Mouse (Mus musculus): ENCODE data around the gene Gm4767. TPM values are rescaled to one million over a fixed set of nuclear protein-coding genes. Genes with fewer than 3 reads are reported as not detected.
A peak's percentile ranks its signal among the peaks of the same experiment; 100 is the strongest.
"Not testable (repeated sequence)": the region's sequence is repeated elsewhere in the genome, so short reads cannot be mapped to it uniquely, and the experiment has no call there.

The Gm4767 gene
- total RNA-seq (2015) (4.0 and 5.0 TPM in 2 replicates), total RNA-seq (2017) (0.67 and 1.4 TPM in 2 replicates)

GRCm38 (mm10) chr10:81811899-81812298, at the start of gene Gm4767:
Gene Gm4767, plus strand, starts transcription at chr10:81812186.
- not testable (repeated sequence) for ATAC-seq (replicated peaks; ENCODE audit: poor library complexity)

DNA sequence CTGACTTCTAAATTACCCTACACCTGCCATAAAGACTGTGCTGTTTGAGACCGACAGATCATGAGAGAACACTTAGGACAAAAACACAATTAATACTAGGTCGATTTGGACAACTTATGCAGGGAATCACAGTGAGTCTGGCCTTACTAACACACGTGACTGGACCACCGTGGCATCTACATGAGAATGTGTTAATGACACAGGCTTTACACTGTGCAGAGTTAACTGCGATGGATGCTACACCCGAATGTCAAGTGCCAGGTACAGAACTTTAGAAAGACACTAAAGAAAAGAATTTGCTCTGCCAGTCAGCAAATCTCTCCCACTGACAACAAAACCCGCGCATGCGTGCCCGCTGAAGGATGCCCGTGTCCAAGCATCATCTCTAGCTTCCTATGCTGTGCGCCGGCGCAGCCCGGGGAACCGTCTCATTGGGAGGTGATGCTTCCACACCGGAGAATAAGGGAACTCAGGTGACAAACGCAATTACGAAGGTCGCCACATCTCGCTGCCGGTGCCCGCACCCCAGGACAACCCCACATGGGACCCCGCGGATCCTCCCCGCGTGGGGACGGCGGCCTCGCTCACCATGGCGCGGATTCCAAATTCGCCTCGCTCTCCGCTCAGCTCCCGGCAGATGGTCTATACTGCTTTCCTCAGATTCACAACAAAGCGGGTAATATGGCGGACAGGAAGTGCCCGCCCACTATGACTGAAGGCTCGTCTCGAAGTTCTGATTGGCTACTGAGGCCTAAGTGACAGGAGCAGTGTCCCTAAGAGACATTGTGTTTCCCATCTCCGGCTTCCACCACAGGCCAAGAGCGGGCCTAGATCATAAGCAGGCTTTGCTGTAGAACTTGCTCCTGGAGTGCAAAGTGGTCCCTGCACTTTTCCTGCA, 41.2 kb upstream of the Gm4767 start, which contains the start of gene Gm3055:
Gene Gm3055 (minus strand): TSS at position 656 of the 898 bp plus-strand sequence.
- peak; percentile 86 for ATAC-seq (replicated peaks; ENCODE audit: poor library complexity)

GRCm38 (mm10) chr10:81771404-81771777, 40.6 kb upstream of the Gm4767 start:
- ATAC-seq (replicated peaks; ENCODE audit: poor library complexity), result 0 out of 2 replicates have a peak, but pooled peaks have one; percentile 19

- ATAC-seq (replicated peaks; ENCODE audit: poor library complexity), result not testable (repeated sequence)
These were observed 34.2 kb downstream of the Gm4767 start for GRCm38 (mm10) chr10:81846219-81846618.

DNA sequence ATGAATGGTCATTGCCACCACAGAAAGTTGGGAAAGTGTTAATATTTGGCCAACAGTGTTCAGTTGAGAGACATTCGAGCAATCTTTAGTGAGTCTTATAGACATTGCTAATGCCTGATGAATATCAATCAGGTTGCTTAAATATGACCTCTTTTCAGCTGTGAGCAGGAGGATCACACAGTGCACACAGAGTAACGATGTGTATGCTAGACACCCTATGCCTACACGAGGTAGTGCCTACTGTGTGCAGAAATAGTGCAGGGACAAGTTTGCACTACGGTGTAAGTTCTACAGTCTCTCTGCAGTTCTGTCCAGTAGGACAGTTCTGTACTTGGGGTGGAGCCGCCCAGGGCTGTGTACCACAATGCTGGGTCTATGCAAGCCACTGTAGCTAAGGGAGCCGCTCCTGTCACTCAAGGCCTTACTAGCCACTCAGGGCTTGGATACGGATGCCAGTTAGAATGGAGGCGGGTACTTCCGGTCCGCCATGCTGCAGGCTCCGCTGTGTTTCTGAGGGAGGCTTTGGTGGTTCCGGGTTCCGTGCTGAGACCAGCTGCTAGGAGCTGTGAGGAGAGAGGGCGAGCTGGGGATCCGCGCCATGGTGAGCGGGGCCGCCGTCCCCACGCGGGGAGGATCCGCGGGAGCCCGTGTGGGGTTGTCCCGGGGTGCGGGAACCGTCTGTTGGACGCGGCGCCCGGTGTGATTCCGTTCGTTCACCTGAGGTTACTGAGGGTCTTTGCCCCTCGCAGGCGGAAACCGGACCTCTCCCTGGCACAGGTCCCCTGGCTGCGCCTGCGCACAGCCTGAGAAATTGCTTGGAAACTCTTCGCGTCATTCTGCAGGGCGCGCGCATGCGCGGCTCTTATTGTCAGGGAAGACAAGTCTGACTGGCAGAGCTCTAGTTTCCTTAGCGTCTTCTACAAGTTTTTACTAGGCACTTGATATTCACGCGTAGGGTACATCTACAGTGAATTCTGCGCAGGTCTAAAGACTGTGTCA, 51.7 kb downstream of the Gm4767 start, which contains the start of gene Gm32687:
Gene Gm32687 (plus strand): TSS at position 526 of the 999 bp plus-strand sequence.
- ATAC-seq (replicated peaks; ENCODE audit: poor library complexity), result peak; percentile 99

Other genes starting within 250 kb of the Gm4767 start
- 0.95 and 1.5 TPM in 2 replicates for gene Tle2, start 237.6 kb upstream of the Gm4767 start, total RNA-seq (2015)
- gene Tle2, start 237.6 kb upstream of the Gm4767 start, total RNA-seq (2017), result 0.08 and 3.5 TPM in 2 replicates
- 15.4 and 18.4 TPM in 2 replicates for gene Tle6, start 211.1 kb upstream of the Gm4767 start, total RNA-seq (2015)
- gene Tle6, start 211.1 kb upstream of the Gm4767 start, total RNA-seq (2017), result 3.5 and 13.3 TPM in 2 replicates
- 1.2 and 3.1 TPM in 2 replicates for gene BC025920, start 205.9 kb upstream of the Gm4767 start, total RNA-seq (2015)
- 1.2 and 2.2 TPM in 2 replicates for gene BC025920, start 205.9 kb upstream of the Gm4767 start, total RNA-seq (2017)
- gene Sirt6, start 184.4 kb upstream of the Gm4767 start, total RNA-seq (2015), result 8.3 and 9.5 TPM in 2 replicates
- gene Sirt6, start 184.4 kb upstream of the Gm4767 start, total RNA-seq (2017), result 4.1 and 5.3 TPM in 2 replicates
- 5.8 and 6.8 TPM in 2 replicates for gene Ankrd24, start 183.6 kb upstream of the Gm4767 start, total RNA-seq (2015)
- 7.0 and 8.9 TPM in 2 replicates for gene Ankrd24, start 183.6 kb upstream of the Gm4767 start, total RNA-seq (2017)
- 4.4 and 8.6 TPM in 2 replicates for gene Gm10778, start 163.1 kb upstream of the Gm4767 start, total RNA-seq (2015)
- 4.6 and 4.9 TPM in 2 replicates for gene Gm10778, start 163.1 kb upstream of the Gm4767 start, total RNA-seq (2017)
- gene Zfp433, start 107.4 kb upstream of the Gm4767 start, total RNA-seq (2015), result 14.7 and 30.3 TPM in 2 replicates
- 18.4 and 22.5 TPM in 2 replicates for gene Zfp433, start 107.4 kb upstream of the Gm4767 start, total RNA-seq (2017)
- 0.49 and 2.0 TPM in 2 replicates for gene Gm3055, start 41.0 kb upstream of the Gm4767 start, total RNA-seq (2015)
- gene Gm3055, start 41.0 kb upstream of the Gm4767 start, total RNA-seq (2017), result 0.91 and 2.1 TPM in 2 replicates
- gene Gm32687, start 51.7 kb downstream of the Gm4767 start, total RNA-seq (2015), result 8.7 and 9.5 TPM in 2 replicates
- 3.6 and 4.3 TPM in 2 replicates for gene Gm32687, start 51.7 kb downstream of the Gm4767 start, total RNA-seq (2017)
- gene Zfp781, start 118.3 kb downstream of the Gm4767 start, total RNA-seq (2015), result 1.3 TPM in 1 of 2 replicates, not detected in the other
- 0.27 TPM in 1 of 2 replicates, not detected in the other for gene Zfp781, start 118.3 kb downstream of the Gm4767 start, total RNA-seq (2017)
- 6.5 and 13.5 TPM in 2 replicates for gene Zfp873, start 235.9 kb downstream of the Gm4767 start, total RNA-seq (2015)
- gene Zfp873, start 235.9 kb downstream of the Gm4767 start, total RNA-seq (2017), result 5.0 and 8.6 TPM in 2 replicates

All from megakaryocyte progenitor cell, adult 5-6 weeks (primary cell).